Mouse (Mus musculus) lung, postnatal 0 days (tissue): Measurements from ENCODE around the gene Dusp5.

ENCODE experiments used
- CTCF ChIP-seq: IDR thresholded peaks from 2 replicates; pipeline ENCODE4 v1.5.1; 2016; ENCODE audit warnings: antibody characterized with exemption, mild to moderate bottlenecking
- EP300 ChIP-seq: IDR thresholded peaks from 2 replicates; pipeline ENCODE4 v1.6.1; 2016; ENCODE audit warnings: antibody characterized with exemption, mild to moderate bottlenecking, control low read depth

DNA sequence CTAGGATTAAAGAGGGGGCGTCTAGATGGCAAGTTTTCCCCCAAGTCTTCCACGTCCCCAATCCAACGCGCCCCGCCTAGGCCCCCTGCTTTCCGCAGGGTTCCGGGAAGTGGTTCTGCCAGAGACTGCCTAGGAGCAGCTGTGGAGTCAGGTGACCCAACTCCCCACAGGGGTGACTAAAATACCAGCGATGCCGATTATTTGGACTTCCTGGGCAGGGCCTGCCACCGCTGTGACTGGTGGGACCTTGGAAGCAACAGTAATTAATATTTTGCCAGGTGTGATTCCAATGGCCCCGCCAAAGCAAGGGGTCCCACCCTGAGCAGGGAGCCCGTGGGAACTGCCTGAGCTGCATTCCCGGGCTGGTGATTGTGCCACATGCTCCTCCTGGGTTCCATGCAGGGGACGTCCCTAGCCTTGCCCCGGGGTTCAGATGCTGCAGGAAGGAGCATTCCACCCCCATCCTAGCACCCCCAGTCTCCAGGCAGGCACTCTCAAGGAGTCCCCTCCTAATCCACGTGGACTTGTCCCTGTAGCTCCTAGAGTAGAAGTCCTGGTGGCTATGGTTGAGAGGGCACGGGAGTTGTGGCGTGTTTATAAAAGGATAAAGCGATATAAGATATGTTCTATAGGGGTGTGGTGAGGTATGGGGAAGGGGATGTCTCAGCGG lies 28.5 kb downstream of the Dusp5 start:
- TF ChIP-seq CTCF = no peak
- no peak for TF ChIP-seq EP300
